Mouse (Mus musculus): ENCODE results near the gene Gm572.

DNA sequence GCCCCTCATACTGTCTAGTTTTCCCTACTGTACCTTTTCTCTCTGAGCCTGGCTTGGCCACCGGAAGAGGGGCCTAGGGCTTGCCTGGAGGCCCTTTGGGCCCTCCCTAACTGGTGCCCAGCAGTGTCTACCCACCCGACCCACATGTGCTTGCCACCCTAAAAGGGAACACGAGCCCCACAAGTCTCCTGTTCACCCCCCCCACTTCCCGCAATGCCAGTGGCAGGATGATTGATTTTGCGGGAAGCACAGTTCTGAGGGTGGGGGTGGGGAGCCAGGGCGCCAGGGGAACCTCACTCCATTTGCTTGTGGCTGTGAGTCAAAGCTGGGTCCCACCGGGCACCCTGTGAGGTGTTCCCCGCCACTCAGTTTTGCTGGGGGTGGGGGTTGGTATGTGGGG is 70.9 kb downstream of the Gm572 start:
- no peak for TF ChIP-seq CTCF (IDR thresholded peaks at IDR 0.05; ENCODE audit: low read depth)
- TF ChIP-seq EP300 (IDR thresholded peaks at IDR 0.05; ENCODE audit: low read depth) = no peak

All from heart, postnatal 0 days (tissue).